Mouse (Mus musculus) hematopoietic stem cell, adult 5-6 weeks (primary cell): ENCODE results near the gene Uhrf1bp1. TPM values are rescaled to one million over a fixed set of nuclear protein-coding genes. Genes with fewer than 3 reads are reported as not detected.
A peak's percentile ranks its signal among the peaks of the same experiment; 100 is the strongest.

ENCODE experiments used
- ATAC-seq, 2 experiments: fragments of 125-278 bp in 1 of 2; replicated peaks in 1 of 2; 2 replicates each; pipeline ENCODE4 v1.8.0; 2016 to 2017; ENCODE audit warnings: inconsistent platforms in 2 of 2, mild to moderate bottlenecking in 2 of 2, moderate number of reproducible peaks in 2 of 2, low read depth in 1 of 2, moderate TSS enrichment in 1 of 2; ENCODE audit not compliant: low FRiP score in 2 of 2, poor library complexity in 2 of 2, severe bottlenecking in 2 of 2, insufficient read depth in 1 of 2, low TSS enrichment in 1 of 2
- total RNA-seq: library from RNA; stranded (forward); fragments of 172-1452, 232-1000 nt; gene quantifications from 2 replicates; pipeline ENCODE4 v1.2.3, GENCODE M21; 2017

The Uhrf1bp1 gene
- total RNA-seq, 1 experiment from 2014 or later, result 9.2 TPM

GRCm38 (mm10) chr17:27886499-27887210, 30.4 kb downstream of the Uhrf1bp1 start:
- ATAC-seq, result no peak

- ATAC-seq, result peak; percentile 76 to 79
These were observed 51.4 kb downstream of the Uhrf1bp1 start for GRCm38 (mm10) chr17:27907512-27908205.

GRCm38 (mm10) chr17:27908206-27908887, 52.1 kb downstream of the Uhrf1bp1 start:
- peak; percentile 41 to 42; a peak in 2 of 4 replicates for ATAC-seq

GRCm38 (mm10) chr17:27908888-27909621, 52.8 kb downstream of the Uhrf1bp1 start, which contains the start of gene Anks1:
Gene Anks1 (plus strand): TSS chr17:27909306.
- ATAC-seq, result peak; percentile 28 to 49; a peak in 3 of 4 replicates

- peak in 1 of 2 experiments; percentile 5; a peak in 1 of 4 replicates for ATAC-seq
These were observed 53.6 kb downstream of the Uhrf1bp1 start, which contains the start of gene Taf11 for GRCm38 (mm10) chr17:27909622-27910500. Gene Taf11 (minus strand): TSS chr17:27909844.

GRCm38 (mm10) chr17:27911371-27911770, 55.1 kb downstream of the Uhrf1bp1 start:
- no peak for ATAC-seq

- no peak for ATAC-seq
These were observed 58.5 kb downstream of the Uhrf1bp1 start for GRCm38 (mm10) chr17:27914742-27915141.

- ATAC-seq, result no peak
These were observed 60.1 kb downstream of the Uhrf1bp1 start for GRCm38 (mm10) chr17:27916366-27916765.

GRCm38 (mm10) chr17:27920676-27921075, 64.4 kb downstream of the Uhrf1bp1 start:
- ATAC-seq, result no peak

GRCm38 (mm10) chr17:27922174-27922712, 66.0 kb downstream of the Uhrf1bp1 start:
- ATAC-seq, result no peak

GRCm38 (mm10) chr17:27925054-27925453, 68.8 kb downstream of the Uhrf1bp1 start:
- ATAC-seq, result no peak

GRCm38 (mm10) chr17:27925504-27925903, 69.3 kb downstream of the Uhrf1bp1 start:
- peak; percentile 49 to 81 for ATAC-seq

GRCm38 (mm10) chr17:27930291-27930690, 74.0 kb downstream of the Uhrf1bp1 start:
- ATAC-seq, result no peak

GRCm38 (mm10) chr17:27931826-27932225, 75.6 kb downstream of the Uhrf1bp1 start:
- ATAC-seq, result no peak

- no peak for ATAC-seq
These were observed 78.1 kb downstream of the Uhrf1bp1 start for GRCm38 (mm10) chr17:27934136-27934910.
